Mouse (Mus musculus): Measurements from ENCODE around the gene Wdfy2. TPM values are rescaled to one million over a fixed set of nuclear protein-coding genes. Genes with fewer than 3 reads are reported as not detected.

Gene Wdfy2
- total and polyA plus RNA-seq, 3 experiments, result 5.0 to 6.7 (median 6.5) TPM

DNA sequence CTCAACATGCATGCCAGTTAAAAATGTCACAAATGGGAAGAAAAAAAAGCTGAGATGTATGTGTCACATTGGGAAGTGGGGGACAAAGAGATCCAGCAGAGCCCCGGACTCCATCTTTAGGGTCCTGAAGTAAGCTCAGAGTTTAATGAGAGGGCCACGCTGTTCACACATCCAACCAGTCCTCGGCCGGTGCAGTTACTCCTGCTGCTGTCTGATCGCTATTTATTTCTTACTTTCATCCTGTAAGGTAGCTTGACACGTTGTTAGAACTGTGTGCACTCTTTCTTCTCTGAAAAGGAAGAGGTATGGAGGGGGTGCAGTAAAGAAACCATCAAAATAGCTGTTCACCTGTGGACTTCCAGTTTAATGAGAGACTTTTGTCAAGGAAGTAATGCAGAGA lies 60.6 kb downstream of the Wdfy2 start:
- intact Hi-C loops (cut with DNase I), result no loop called here
- no peak overlapping the region for H3K27ac ChIP-seq

DNA sequence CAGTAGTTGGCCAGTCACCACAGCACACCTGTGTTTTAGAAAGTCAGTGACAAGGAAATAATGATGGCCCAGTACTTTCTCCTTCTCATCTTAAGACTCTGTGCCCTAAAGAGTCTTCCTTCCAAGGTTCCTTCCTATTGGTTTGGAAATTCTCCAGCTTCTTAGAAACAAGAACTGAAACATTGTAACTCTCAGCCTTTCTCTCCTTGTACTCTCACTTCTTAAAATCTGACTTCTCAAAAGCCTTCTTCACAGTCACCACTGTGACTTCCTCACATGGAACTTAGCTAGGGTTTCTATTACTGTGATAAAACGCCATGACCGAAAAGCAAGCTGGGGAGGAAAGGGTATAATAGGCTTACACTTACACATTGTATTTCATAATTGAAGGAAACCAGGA lies 70.4 kb downstream of the Wdfy2 start:
- H3K36me3 ChIP-seq (ENCODE audit: control insufficient read depth, insufficient read depth, low read length), result no peaks in the 10 kb centered on the region
- DNase-seq, result no peak
- no peaks in the 10 kb centered on the region; the same call in 1 of the 2 replicates for H3K4me1 ChIP-seq (ENCODE audit: control insufficient read depth, insufficient read depth, low read length)
- no peak overlapping the region for H3K9ac ChIP-seq (ENCODE audit: low read depth, low read length)
- intact Hi-C loops (cut with DNase I), result no loop called here
- H3K27me3 ChIP-seq (ENCODE audit: control insufficient read depth, insufficient read depth, low read length), result no peaks in the 10 kb centered on the region
- H3K4me3 ChIP-seq, result no peak overlapping the region
- no peak for TF ChIP-seq EP300 (IDR thresholded peaks at IDR 0.05; ENCODE audit: insufficient read depth, low read depth, low read length)
- no peak for TF ChIP-seq POLR2A (IDR thresholded peaks at IDR 0.05; ENCODE audit: insufficient read depth, low read depth, low read length)
- no peak for TF ChIP-seq CTCF (IDR thresholded peaks at IDR 0.05)
- H3K27ac ChIP-seq, result no peak overlapping the region
- 84% methylated on average over 2 of the region's 2 CpGs for WGBS
- H3K79me2 ChIP-seq (replicated peaks; ENCODE audit: control insufficient read depth, insufficient read depth, low read length), result no peaks in the 10 kb centered on the region; the same call in 1 of the 2 replicates

More for the DNA sequence above, 60.6 kb downstream of the Wdfy2 start:
- no peak for DNase-seq
- no peak overlapping the region for H3K9ac ChIP-seq (ENCODE audit: low read depth, low read length)
- WGBS, result 86% methylated on average over 6 of the region's 6 CpGs
- no peaks in the 10 kb centered on the region for H3K27me3 ChIP-seq (ENCODE audit: control insufficient read depth, insufficient read depth, low read length)
- TF ChIP-seq POLR2A (IDR thresholded peaks at IDR 0.05; ENCODE audit: insufficient read depth, low read depth, low read length), result no peak
- no peak for TF ChIP-seq EP300 (IDR thresholded peaks at IDR 0.05; ENCODE audit: insufficient read depth, low read depth, low read length)
- no peak for TF ChIP-seq CTCF (IDR thresholded peaks at IDR 0.05)
- H3K36me3 ChIP-seq (ENCODE audit: control insufficient read depth, insufficient read depth, low read length), result no peaks in the 10 kb centered on the region
- H3K4me3 ChIP-seq, result no peak overlapping the region
- H3K4me1 ChIP-seq (ENCODE audit: control insufficient read depth, insufficient read depth, low read length), result peaks cover 2% of the 10 kb centered on the region; the same call in 1 of the 2 replicates
- H3K79me2 ChIP-seq (replicated peaks; ENCODE audit: control insufficient read depth, insufficient read depth, low read length), result no peaks in the 10 kb centered on the region

DNA sequence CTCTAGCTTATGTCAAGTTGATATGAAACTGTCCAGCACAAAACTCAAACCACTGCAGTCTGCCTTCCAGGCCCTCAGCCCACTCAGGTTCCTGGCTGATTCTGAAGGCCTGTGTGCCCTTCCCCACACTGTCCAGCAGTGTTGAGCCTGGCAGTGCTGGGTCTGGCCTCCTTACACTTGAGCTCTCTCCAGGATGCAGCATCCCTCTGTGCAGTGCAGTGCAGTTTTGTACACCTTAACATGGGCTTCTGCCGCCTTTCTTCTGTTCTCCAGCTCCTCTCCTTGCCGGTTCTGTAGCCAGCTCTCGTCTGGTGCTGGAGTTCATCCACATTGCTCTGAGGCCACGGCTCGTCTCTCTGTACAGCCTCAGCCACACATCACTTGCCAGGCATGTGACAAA lies 71.1 kb downstream of the Wdfy2 start:
- intact Hi-C loops (cut with DNase I), result no loop called here
- Histone ChIP-seq H3K9ac (ENCODE audit: low read depth, low read length) (no peak overlapping the region), H3K79me2 (replicated peaks; ENCODE audit: control insufficient read depth, insufficient read depth, low read length) (no peaks in the 10 kb centered on the region; the same call in 1 of the 2 replicates), H3K36me3 (ENCODE audit: control insufficient read depth, insufficient read depth, low read length) (no peaks in the 10 kb centered on the region), H3K27me3 (ENCODE audit: control insufficient read depth, insufficient read depth, low read length) (no peaks in the 10 kb centered on the region), H3K4me3 (no peak overlapping the region), H3K27ac (no peak overlapping the region), H3K4me1 (ENCODE audit: control insufficient read depth, insufficient read depth, low read length) (no peaks in the 10 kb centered on the region; the same call in 1 of the 2 replicates)
- TF ChIP-seq POLR2A (IDR thresholded peaks at IDR 0.05; ENCODE audit: insufficient read depth, low read depth, low read length) (no peak), EP300 (IDR thresholded peaks at IDR 0.05; ENCODE audit: insufficient read depth, low read depth, low read length) (no peak), CTCF (IDR thresholded peaks at IDR 0.05) (no peak)
- no peak for DNase-seq
- WGBS, result 84% methylated on average over 5 of the region's 5 CpGs

GRCm38 (mm10) chr14:62910859-62911258 lies 73.4 kb downstream of the Wdfy2 start:
- intact Hi-C loops (cut with DNase I), result no loop called here
- Histone ChIP-seq H3K79me2 (replicated peaks; ENCODE audit: control insufficient read depth, insufficient read depth, low read length) (no peaks in the 10 kb centered on the region; the same call in 1 of the 2 replicates), H3K9ac (ENCODE audit: low read depth, low read length) (no peak overlapping the region), H3K36me3 (ENCODE audit: control insufficient read depth, insufficient read depth, low read length) (no peaks in the 10 kb centered on the region), H3K27ac (no peak overlapping the region), H3K27me3 (ENCODE audit: control insufficient read depth, insufficient read depth, low read length) (no peaks in the 10 kb centered on the region), H3K4me3 (no peak overlapping the region), H3K4me1 (ENCODE audit: control insufficient read depth, insufficient read depth, low read length) (no peaks in the 10 kb centered on the region; the same call in none of the 2 replicates)
- no peak for TF ChIP-seq POLR2A (IDR thresholded peaks at IDR 0.05; ENCODE audit: insufficient read depth, low read depth, low read length)
- TF ChIP-seq CTCF (IDR thresholded peaks at IDR 0.05), result no peak
- no peak for TF ChIP-seq EP300 (IDR thresholded peaks at IDR 0.05; ENCODE audit: insufficient read depth, low read depth, low read length)
- WGBS, result 66% methylated on average over 4 of the region's 4 CpGs
- no peak for DNase-seq

GRCm38 (mm10) chr14:62915146-62915685 lies 77.7 kb downstream of the Wdfy2 start:
- H3K79me2 ChIP-seq (replicated peaks; ENCODE audit: control insufficient read depth, insufficient read depth, low read length), result peaks cover 1% of the 10 kb centered on the region; the same call in 1 of the 2 replicates
- H3K27ac ChIP-seq, result no peak overlapping the region
- no peak for DNase-seq
- no peak overlapping the region for H3K4me3 ChIP-seq
- no peaks in the 10 kb centered on the region for H3K27me3 ChIP-seq (ENCODE audit: control insufficient read depth, insufficient read depth, low read length)
- H3K36me3 ChIP-seq (ENCODE audit: control insufficient read depth, insufficient read depth, low read length), result no peaks in the 10 kb centered on the region
- H3K4me1 ChIP-seq (ENCODE audit: control insufficient read depth, insufficient read depth, low read length), result peaks cover 3% of the 10 kb centered on the region
- intact Hi-C loops (cut with DNase I), result no loop called here
- TF ChIP-seq EP300 (IDR thresholded peaks at IDR 0.05; ENCODE audit: insufficient read depth, low read depth, low read length), result no peak
- no peak for TF ChIP-seq CTCF (IDR thresholded peaks at IDR 0.05)
- TF ChIP-seq POLR2A (IDR thresholded peaks at IDR 0.05; ENCODE audit: insufficient read depth, low read depth, low read length), result no peak
- WGBS, result 79% methylated on average over 6 of the region's 6 CpGs
- H3K9ac ChIP-seq (ENCODE audit: low read depth, low read length), result no peak overlapping the region

- WGBS, result 59% methylated on average over 10 of the region's 10 CpGs
- Histone ChIP-seq H3K9ac (ENCODE audit: low read depth, low read length) (no peak overlapping the region), H3K4me1 (ENCODE audit: control insufficient read depth, insufficient read depth, low read length) (peaks cover 7% of the 10 kb centered on the region), H3K4me3 (no peak overlapping the region), H3K36me3 (ENCODE audit: control insufficient read depth, insufficient read depth, low read length) (no peaks in the 10 kb centered on the region), H3K79me2 (replicated peaks; ENCODE audit: control insufficient read depth, insufficient read depth, low read length) (peaks cover 3% of the 10 kb centered on the region; the same call in 1 of the 2 replicates), H3K27me3 (ENCODE audit: control insufficient read depth, insufficient read depth, low read length) (no peaks in the 10 kb centered on the region), H3K27ac (no peak overlapping the region)
- intact Hi-C loops (cut with DNase I), result no loop called here
- TF ChIP-seq EP300 (IDR thresholded peaks at IDR 0.05; ENCODE audit: insufficient read depth, low read depth, low read length) (no peak), POLR2A (IDR thresholded peaks at IDR 0.05; ENCODE audit: insufficient read depth, low read depth, low read length) (no peak), CTCF (IDR thresholded peaks at IDR 0.05) (no peak)
- peak in 1 of 2 experiments; percentile 26 for DNase-seq
Observed at GRCm38 (mm10) chr14:62916488-62917034, 79.1 kb downstream of the Wdfy2 start.
